Mouse (Mus musculus) brain, embryonic 18.5 days (tissue): ENCODE measurements around the gene Gm2035.
"Not testable (repeated sequence)": the region's sequence is repeated elsewhere in the genome, so short reads cannot be mapped to it uniquely, and the experiment has no call there.

Experiments
- DNase-seq: peaks from one replicate; pipeline ENCODE4 v3.0.0-alpha.2; 2012; ENCODE audit warnings: low read depth, low spot score

Gene Gm2035

DNA sequence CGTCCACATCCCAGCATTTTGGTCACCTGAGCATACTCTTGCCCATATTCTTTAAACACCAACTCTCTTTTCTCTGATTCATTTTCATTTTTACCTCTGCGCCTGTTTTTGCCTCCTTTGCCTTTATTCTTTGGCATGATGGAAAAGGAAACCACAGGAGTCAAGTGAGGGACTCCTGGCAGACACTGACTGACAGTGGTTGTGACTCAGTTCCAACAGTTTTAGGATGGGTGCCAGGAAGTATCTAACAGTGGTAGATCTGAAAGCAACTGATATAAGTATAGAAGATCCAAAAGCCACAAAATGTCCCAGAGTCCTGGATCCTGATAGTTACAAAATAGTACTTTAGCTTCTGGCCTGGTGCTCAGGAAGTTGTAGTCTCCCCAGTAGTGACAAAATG is at the start of gene Gm2035:
Gene Gm2035 (minus strand): TSS at position 137 of the 400 bp plus-strand sequence.
- DNase-seq, result not testable (repeated sequence)

DNA sequence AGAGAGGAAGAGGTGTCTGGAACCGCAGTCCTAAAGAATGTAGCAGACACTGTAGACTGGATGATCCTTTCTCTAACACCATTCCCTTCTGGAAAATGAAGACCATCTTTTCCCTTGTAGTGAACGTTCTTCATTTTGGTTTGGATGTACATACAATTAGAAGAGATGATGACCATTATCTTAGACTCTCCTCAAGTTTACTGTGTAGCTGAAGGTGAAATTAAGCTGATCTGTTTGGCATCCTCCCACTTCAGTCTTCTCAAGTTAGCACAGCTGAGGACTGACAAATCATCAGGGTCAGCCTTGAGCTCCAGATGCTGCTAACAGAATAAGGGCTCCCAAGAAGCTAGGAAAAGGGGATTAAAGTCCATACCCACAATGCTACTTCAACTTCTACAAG is 34.1 kb upstream of the Gm2035 start, which contains the start of gene Gm2042:
Gene Gm2042 (plus strand): TSS at position 301 of the 400 bp plus-strand sequence.
- not testable (repeated sequence) for DNase-seq

DNA sequence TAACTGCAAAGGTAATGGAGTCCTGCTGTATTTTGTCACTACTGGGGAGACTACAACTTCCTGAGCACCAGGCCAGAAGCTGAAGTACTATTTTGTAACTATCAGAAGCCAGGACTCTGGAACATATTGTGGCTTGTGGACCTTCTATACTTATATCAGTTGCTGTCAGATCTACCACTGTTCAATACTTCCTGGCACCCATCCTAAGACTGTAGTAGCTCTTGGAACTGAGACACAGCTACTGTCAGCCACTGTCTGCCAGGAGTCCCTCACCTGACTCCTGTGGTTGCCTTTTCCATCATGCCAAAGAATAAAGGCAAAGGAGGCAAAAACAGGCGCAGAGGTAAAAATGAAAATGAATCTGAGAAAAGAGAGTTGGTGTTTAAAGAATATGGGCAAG is 24.6 kb downstream of the Gm2035 start, which contains the start of gene Gm2022:
Gene Gm2022 (plus strand): TSS at position 301 of the 400 bp plus-strand sequence.
- DNase-seq, result not testable (repeated sequence)

DNA sequence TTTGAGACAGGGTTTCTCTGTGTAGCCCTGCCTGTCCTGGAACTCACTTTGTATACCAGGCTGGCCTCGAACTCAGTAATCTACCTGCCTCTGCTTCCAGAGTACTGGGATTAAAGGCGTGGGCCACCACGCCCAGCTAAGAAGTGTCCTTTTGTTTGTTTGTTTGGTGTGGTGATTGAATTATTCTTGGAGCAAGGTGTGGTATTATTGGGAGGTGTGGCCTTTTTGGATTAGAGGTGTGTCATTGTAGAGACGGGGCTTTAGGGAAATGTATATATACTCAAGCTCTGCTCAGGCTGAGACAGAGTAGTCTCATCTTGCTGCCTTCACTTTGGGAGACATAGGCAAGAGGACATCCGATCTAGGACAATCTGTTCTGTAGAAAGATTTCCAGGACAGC is 45.9 kb downstream of the Gm2035 start, which contains the start of gene Gm2016:
Gene Gm2016 (plus strand): TSS at position 301 of the 400 bp plus-strand sequence.
- DNase-seq, result not testable (repeated sequence)
